Mouse (Mus musculus): ENCODE data around the gene Gm6034. TPM values are rescaled to one million over a fixed set of nuclear protein-coding genes. Genes with fewer than 3 reads are reported as not detected.
"Not testable (repeated sequence)": the region's sequence is repeated elsewhere in the genome, so short reads cannot be mapped to it uniquely, and the experiment has no call there.

The Gm6034 gene
- polyA plus RNA-seq, 1 experiment from 2014 or later: not detected

GRCm38 (mm10) chr17:36092520-36092919, 49.8 kb downstream of the Gm6034 start:
- not testable (repeated sequence) for H3K27me3 ChIP-seq (replicated peaks; ENCODE audit: control insufficient read depth, insufficient read depth, low read length); H3K27ac ChIP-seq (ENCODE audit: low read length); H3K4me3 ChIP-seq (replicated peaks; ENCODE audit: low read length); H3K4me2 ChIP-seq (ENCODE audit: low read length); H3K9ac ChIP-seq (replicated peaks; ENCODE audit: low read depth, low read length); H3K4me1 ChIP-seq (replicated peaks; ENCODE audit: control insufficient read depth, insufficient read depth, low read length); ATAC-seq; H3K9me3 ChIP-seq (ENCODE audit: control insufficient read depth, low read length); H3K36me3 ChIP-seq (ENCODE audit: control insufficient read depth, insufficient read depth)

DNA sequence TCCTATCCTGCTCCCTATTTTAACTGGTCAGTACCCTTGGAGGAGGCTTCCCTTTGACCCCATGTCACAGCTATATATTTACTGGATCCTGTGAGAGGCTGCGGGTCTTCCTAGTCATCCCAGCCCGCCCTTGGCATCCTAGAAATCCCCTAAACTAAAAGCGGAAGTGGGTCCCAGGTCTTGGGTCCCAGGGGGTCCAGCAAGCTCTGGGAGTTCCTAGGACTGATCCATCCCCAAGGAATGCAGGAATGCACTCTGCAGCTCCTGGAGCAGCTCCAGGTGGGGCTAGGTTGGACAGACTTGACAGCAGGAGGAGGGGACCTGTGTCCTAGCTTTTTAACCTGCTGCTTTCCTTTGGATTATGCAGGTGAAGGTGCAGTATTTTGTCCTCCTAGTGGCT, 51.2 kb downstream of the Gm6034 start:
- no peak overlapping the region for H3K4me3 ChIP-seq (replicated peaks; ENCODE audit: low read length)
- no peak overlapping the region for H3K9ac ChIP-seq (replicated peaks; ENCODE audit: low read depth, low read length)
- no peaks in the 10 kb centered on the region for H3K4me1 ChIP-seq (replicated peaks; ENCODE audit: control insufficient read depth, insufficient read depth, low read length)
- WGBS: 20% methylated on average over 3 of the region's 3 CpGs
- no peaks in the 10 kb centered on the region for H3K9me3 ChIP-seq (ENCODE audit: control insufficient read depth, low read length)
- no peak overlapping the region for H3K27ac ChIP-seq (ENCODE audit: low read length)
- no peaks in the 10 kb centered on the region for H3K27me3 ChIP-seq (replicated peaks; ENCODE audit: control insufficient read depth, insufficient read depth, low read length)
- H3K36me3 ChIP-seq (ENCODE audit: control insufficient read depth, insufficient read depth): no peaks in the 10 kb centered on the region
- no peak overlapping the region for H3K4me2 ChIP-seq (ENCODE audit: low read length)
- no peak for ATAC-seq

GRCm38 (mm10) chr17:36099603-36100002, 56.8 kb downstream of the Gm6034 start:
- not testable (repeated sequence) for H3K4me1 ChIP-seq (replicated peaks; ENCODE audit: control insufficient read depth, insufficient read depth, low read length)

DNA sequence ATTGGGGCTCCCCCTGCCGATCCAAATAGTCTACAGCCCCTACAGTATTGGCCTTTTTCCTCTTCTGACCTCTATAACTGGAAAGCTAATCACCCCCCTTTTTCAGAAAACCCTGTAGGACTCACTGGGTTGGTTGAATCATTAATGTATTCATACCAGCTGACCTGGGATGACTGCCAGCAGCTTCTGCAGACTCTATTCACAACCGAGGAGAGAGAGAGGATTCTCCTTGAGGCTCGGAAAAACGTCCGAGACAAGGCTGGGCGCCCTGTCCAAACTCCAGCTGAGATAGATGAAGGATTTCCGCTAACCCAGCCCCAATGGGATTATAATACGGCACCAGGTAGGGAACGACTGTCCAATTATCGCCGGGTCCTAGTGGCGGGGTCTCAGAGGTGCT, 59.3 kb downstream of the Gm6034 start:
- 69% methylated on average over 11 of the region's 12 CpGs for WGBS
- not testable (repeated sequence) for H3K27me3 ChIP-seq (replicated peaks; ENCODE audit: control insufficient read depth, insufficient read depth, low read length); H3K36me3 ChIP-seq (ENCODE audit: control insufficient read depth, insufficient read depth); H3K27ac ChIP-seq (ENCODE audit: low read length); H3K9me3 ChIP-seq (ENCODE audit: control insufficient read depth, low read length); H3K9ac ChIP-seq (replicated peaks; ENCODE audit: low read depth, low read length); H3K4me2 ChIP-seq (ENCODE audit: low read length); ATAC-seq; H3K4me1 ChIP-seq (replicated peaks; ENCODE audit: control insufficient read depth, insufficient read depth, low read length); H3K4me3 ChIP-seq (replicated peaks; ENCODE audit: low read length)

More at GRCm38 (mm10) chr17:36099603-36100002, 56.8 kb downstream of the Gm6034 start:
- not testable (repeated sequence) for ATAC-seq; H3K27ac ChIP-seq (ENCODE audit: low read length); H3K9ac ChIP-seq (replicated peaks; ENCODE audit: low read depth, low read length); H3K36me3 ChIP-seq (ENCODE audit: control insufficient read depth, insufficient read depth); H3K9me3 ChIP-seq (ENCODE audit: control insufficient read depth, low read length); H3K4me2 ChIP-seq (ENCODE audit: low read length); H3K27me3 ChIP-seq (replicated peaks; ENCODE audit: control insufficient read depth, insufficient read depth, low read length); H3K4me3 ChIP-seq (replicated peaks; ENCODE audit: low read length)
- 31% methylated on average over 2 of the region's 2 CpGs for WGBS

Other genes starting within 250 kb of the Gm6034 start
- 6.4 and 9.9 TPM in 2 replicates for gene Ier3, start 221.3 kb upstream of the Gm6034 start, polyA plus RNA-seq (2015; fragmentation: Nextera tagmentation; extraction: Ambion mirVana)
- 83.5 and 89.3 TPM in 2 replicates for gene Flot1, start 219.7 kb upstream of the Gm6034 start, polyA plus RNA-seq (2015; fragmentation: Nextera tagmentation; extraction: Ambion mirVana)
- 1,979 and 2,045 TPM in 2 replicates for gene Tubb5, start 204.7 kb upstream of the Gm6034 start, polyA plus RNA-seq (2015; fragmentation: Nextera tagmentation; extraction: Ambion mirVana)
- gene Mdc1, start 201.4 kb upstream of the Gm6034 start, polyA plus RNA-seq (2015; fragmentation: Nextera tagmentation; extraction: Ambion mirVana): 10.6 and 13.2 TPM in 2 replicates
- 23.4 and 26.1 TPM in 2 replicates for gene Nrm, start 181.6 kb upstream of the Gm6034 start, polyA plus RNA-seq (2015; fragmentation: Nextera tagmentation; extraction: Ambion mirVana)
- gene Ppp1r18, start 177.4 kb upstream of the Gm6034 start, polyA plus RNA-seq (2015; fragmentation: Nextera tagmentation; extraction: Ambion mirVana): 24.9 and 25.7 TPM in 2 replicates
- 40.4 and 42.2 TPM in 2 replicates for gene Dhx16, start 163.1 kb upstream of the Gm6034 start, polyA plus RNA-seq (2015; fragmentation: Nextera tagmentation; extraction: Ambion mirVana)
- gene 2310061I04Rik, start 145.5 kb upstream of the Gm6034 start, polyA plus RNA-seq (2015; fragmentation: Nextera tagmentation; extraction: Ambion mirVana): 34.5 and 49.5 TPM in 2 replicates
- 423 and 493 TPM in 2 replicates for gene Atat1, start 132.9 kb upstream of the Gm6034 start, polyA plus RNA-seq (2015; fragmentation: Nextera tagmentation; extraction: Ambion mirVana)
- 50.8 and 55.6 TPM in 2 replicates for gene Mrps18b, start 126.6 kb upstream of the Gm6034 start, polyA plus RNA-seq (2015; fragmentation: Nextera tagmentation; extraction: Ambion mirVana)
- gene Ppp1r10, start 126.5 kb upstream of the Gm6034 start, polyA plus RNA-seq (2015; fragmentation: Nextera tagmentation; extraction: Ambion mirVana): 47.0 and 50.7 TPM in 2 replicates
- 88.3 and 89.6 TPM in 2 replicates for gene Abcf1, start 73.2 kb upstream of the Gm6034 start, polyA plus RNA-seq (2015; fragmentation: Nextera tagmentation; extraction: Ambion mirVana)
- gene Gnl1, start 63.1 kb upstream of the Gm6034 start, polyA plus RNA-seq (2015; fragmentation: Nextera tagmentation; extraction: Ambion mirVana): 61.0 and 65.6 TPM in 2 replicates
- gene Prr3, start 62.7 kb upstream of the Gm6034 start, polyA plus RNA-seq (2015; fragmentation: Nextera tagmentation; extraction: Ambion mirVana): 78.9 and 93.2 TPM in 2 replicates
- gene H2-T24, start 22.4 kb upstream of the Gm6034 start, polyA plus RNA-seq (2015; fragmentation: Nextera tagmentation; extraction: Ambion mirVana): 4.9 and 6.4 TPM in 2 replicates
- 6.2 and 7.3 TPM in 2 replicates for gene H2-T23, start 10.1 kb upstream of the Gm6034 start, polyA plus RNA-seq (2015; fragmentation: Nextera tagmentation; extraction: Ambion mirVana)
- 4.9 and 5.3 TPM in 2 replicates for gene H2-T22, start 214 bp upstream of the Gm6034 start, polyA plus RNA-seq (2015; fragmentation: Nextera tagmentation; extraction: Ambion mirVana)
- gene Gm11127, start 15.4 kb downstream of the Gm6034 start, polyA plus RNA-seq (2015; fragmentation: Nextera tagmentation; extraction: Ambion mirVana): 0.16 TPM in 1 of 2 replicates, not detected in the other
- not detected in 2 replicates for gene Gm19684, start 78.7 kb downstream of the Gm6034 start, polyA plus RNA-seq (2015; fragmentation: Nextera tagmentation; extraction: Ambion mirVana)
- gene Gm7030, start 86.5 kb downstream of the Gm6034 start, polyA plus RNA-seq (2015; fragmentation: Nextera tagmentation; extraction: Ambion mirVana): not detected in 2 replicates
- gene Gm8909, start 125.6 kb downstream of the Gm6034 start, polyA plus RNA-seq (2015; fragmentation: Nextera tagmentation; extraction: Ambion mirVana): not detected in 2 replicates
- not detected in 2 replicates for gene H2-T3, start 147.3 kb downstream of the Gm6034 start, polyA plus RNA-seq (2015; fragmentation: Nextera tagmentation; extraction: Ambion mirVana)
- gene Rpp21, start 215.1 kb downstream of the Gm6034 start, polyA plus RNA-seq (2015; fragmentation: Nextera tagmentation; extraction: Ambion mirVana): 84.8 and 99.7 TPM in 2 replicates
- gene Trim39, start 229.3 kb downstream of the Gm6034 start, polyA plus RNA-seq (2015; fragmentation: Nextera tagmentation; extraction: Ambion mirVana): 27.9 and 31.8 TPM in 2 replicates
- gene H2-M10.2, start 243.5 kb downstream of the Gm6034 start, polyA plus RNA-seq (2015; fragmentation: Nextera tagmentation; extraction: Ambion mirVana): 0.32 TPM in 1 of 2 replicates, not detected in the other